In genomic region chr12:110993226-110993625, GRCm38 (mm10) we compare ENCODE assay signal across 24 mouse cellular contexts. TPM values are rescaled to one million over a fixed set of nuclear protein-coding genes. Genes with fewer than 3 reads are reported as not detected.
A peak's percentile ranks its signal among the peaks of the same experiment; 100 is the strongest.
DNase-seq lines count a peak whose midpoint lies in the region; ATAC-seq and TF ChIP-seq lines count a peak whose summit lies in the region.
"Had no signal": no experiment of that assay in that cellular context is flagged by ENCODE, and none has a peak within 500 bp of the region (broad histone marks: within the 10 kb centered on the region; RNA-seq: fewer than 3 reads in every experiment).

No protein-coding gene starts in this region.

- DNase-seq in heart, embryonic 10.5 days (ENCODE audit: low spot score): no peak
- no peak for DNase-seq in heart, adult 8-10 months (ENCODE audit: low spot score)
- DNase-seq in stomach, postnatal 0 days (ENCODE audit: low spot score): no peak
- no peak for DNase-seq in right cerebral cortex, adult 2 months (ENCODE audit: low spot score in 2 of 2)
- DNase-seq in retina, postnatal 1 day: no peak
- DNase-seq: adrenal gland, adult 2 months; adrenal gland, postnatal 36 days; heart, adult 2 months; heart, postnatal 14 days; right cerebral cortex, postnatal 25 days; spleen, adult 18-20 months; thymus, adult 18-20 months had no signal

- 0 out of 2 replicates have a peak overlapping the region, but pooled peaks have one; percentile 13 for H3K9ac ChIP-seq in intestine, embryonic 16.5 days (ENCODE audit: low read depth, low read length)
- H3K9ac ChIP-seq in stomach, postnatal 0 days (ENCODE audit: low read length): no peak overlapping the region
- H3K9ac ChIP-seq: neural tube, embryonic 12.5 days had no signal

- H3K27me3 ChIP-seq in heart, embryonic 10.5 days (ENCODE audit: insufficient read depth, poor library complexity, severe bottlenecking): no peaks in the 10 kb centered on the region
- no peaks in the 10 kb centered on the region; the same call in 1 of the 2 replicates for H3K27me3 ChIP-seq in E14TG2a.4 (ENCODE audit: insufficient read depth, low read length)
- H3K27me3 ChIP-seq in intestine, embryonic 16.5 days (replicated peaks; ENCODE audit: control insufficient read depth, insufficient read depth, low read length): no peaks in the 10 kb centered on the region
- H3K27me3 ChIP-seq in stomach, postnatal 0 days (ENCODE audit: control insufficient read depth, insufficient read depth, low read length): no peaks in the 10 kb centered on the region
- H3K27me3 ChIP-seq: lung, embryonic 15.5 days; neural tube, embryonic 12.5 days had no signal

- no peak overlapping the region for H3K4me2 ChIP-seq in intestine, embryonic 16.5 days (ENCODE audit: low read depth, low read length)
- H3K4me2 ChIP-seq in stomach, postnatal 0 days (replicated peaks; ENCODE audit: low read depth): no peak overlapping the region
- H3K4me2 ChIP-seq: midbrain, embryonic 11.5 days had no signal

- H3K36me3 ChIP-seq in heart, embryonic 10.5 days: no peaks in the 10 kb centered on the region
- H3K36me3 ChIP-seq in E14TG2a.4 (ENCODE audit: insufficient read depth, low read length): no peaks in the 10 kb centered on the region
- no peaks in the 10 kb centered on the region for H3K36me3 ChIP-seq in intestine, embryonic 16.5 days (ENCODE audit: control insufficient read depth, insufficient read depth, low read length)
- no peaks in the 10 kb centered on the region for H3K36me3 ChIP-seq in stomach, postnatal 0 days (ENCODE audit: control insufficient read depth, insufficient read depth, low read length)
- H3K36me3 ChIP-seq: hindbrain, embryonic 10.5 days; lung, embryonic 15.5 days; neural tube, embryonic 12.5 days had no signal

- no peak for ATAC-seq in intestine, embryonic 16.5 days
- ATAC-seq in stomach, postnatal 0 days (ENCODE audit: low FRiP score, low TSS enrichment): no peak
- ATAC-seq: activated CD4-positive, CD25-positive, alpha-beta regulatory T cell, adult 4 months; forebrain, embryonic 14.5 days; midbrain, embryonic 16.5 days had no signal

- WGBS in heart, embryonic 10.5 days: 81% methylated on average over 3 of the region's 3 CpGs
- WGBS in intestine, embryonic 16.5 days: 66% methylated on average over 3 of the region's 3 CpGs
- WGBS in stomach, postnatal 0 days: 58% methylated on average over 3 of the region's 3 CpGs

- H3K9me3 ChIP-seq in heart, embryonic 10.5 days: peaks cover 3% of the 10 kb centered on the region; the same call in 1 of the 2 replicates
- H3K9me3 ChIP-seq in E14TG2a.4 (ENCODE audit: low read length): peaks cover 6% of the 10 kb centered on the region; the same call in 1 of the 2 replicates
- no peaks in the 10 kb centered on the region for H3K9me3 ChIP-seq in intestine, embryonic 16.5 days (ENCODE audit: control insufficient read depth, low read length)
- no peaks in the 10 kb centered on the region for H3K9me3 ChIP-seq in stomach, postnatal 0 days (ENCODE audit: control insufficient read depth, low read length)
- H3K9me3 ChIP-seq: lung, embryonic 15.5 days; neural tube, embryonic 12.5 days had no signal

- no peak overlapping the region for H3K4me3 ChIP-seq in heart, embryonic 10.5 days
- peak overlapping the region; percentile 80 for H3K4me3 ChIP-seq in E14TG2a.4 (replicated peaks; ENCODE audit: low read length)
- no peak overlapping the region for H3K4me3 ChIP-seq in intestine, embryonic 16.5 days (ENCODE audit: low read length)
- H3K4me3 ChIP-seq in stomach, postnatal 0 days (ENCODE audit: low read depth, low read length): no peak overlapping the region
- H3K4me3 ChIP-seq: heart, adult 2 months; layer of hippocampus, adult 2 months; left cerebral cortex, adult 2 months had no signal

- peak overlapping the region; percentile 87; the same call in 1 of the 2 replicates for H3K27ac ChIP-seq in heart, embryonic 10.5 days
- H3K27ac ChIP-seq in intestine, embryonic 16.5 days (ENCODE audit: low read length): peak overlapping the region; percentile 71
- peak overlapping the region; percentile 90; the same call in 1 of the 2 replicates for H3K27ac ChIP-seq in stomach, postnatal 0 days (replicated peaks)
- H3K27ac ChIP-seq: heart, adult 2 months; hindbrain, postnatal 0 days; layer of hippocampus, adult 2 months; left cerebral cortex, adult 2 months; neural tube, embryonic 12.5 days had no signal

- TF ChIP-seq CTCF in E14TG2a.4 (conservative IDR thresholded peaks at IDR 0.05; ENCODE audit: low read length): no peak
- TF ChIP-seq CTCF in stomach, postnatal 0 days (IDR thresholded peaks at IDR 0.05; ENCODE audit: low read depth): no peak

- peaks cover 25% of the 10 kb centered on the region for H3K4me1 ChIP-seq in heart, embryonic 10.5 days
- peaks cover 42% of the 10 kb centered on the region for H3K4me1 ChIP-seq in E14TG2a.4 (replicated peaks; ENCODE audit: low read depth, low read length)
- H3K4me1 ChIP-seq in intestine, embryonic 16.5 days (ENCODE audit: control insufficient read depth, insufficient read depth, low read length): peaks cover 12% of the 10 kb centered on the region
- H3K4me1 ChIP-seq in stomach, postnatal 0 days (replicated peaks; ENCODE audit: control insufficient read depth, insufficient read depth): no peaks in the 10 kb centered on the region

- TF ChIP-seq EP300 in stomach, postnatal 0 days (optimal IDR thresholded peaks at IDR 0.05): no peak

RNA-seq across cellular contexts. Expression of gene Ankrd9, which starts 14.4 kb away (rescaled TPM):
- polyA plus RNA-seq in heart, embryonic 10.5 days (2016; fragmentation: Nextera tagmentation; extraction: Ambion mirVana): 14.8 and 19.1 TPM in 2 replicates
- 10 to 100 TPM; 61.3 to 73.8 (median 68.6) TPM for total RNA-seq in heart, adult 8-10 months (2022)
- polyA plus RNA-seq in intestine, embryonic 16.5 days (2015; fragmentation: Nextera tagmentation; extraction: Ambion mirVana): 32.2 and 33.6 TPM in 2 replicates
- 25.1 and 25.9 TPM in 2 replicates for polyA plus RNA-seq in stomach, postnatal 0 days (2015; fragmentation: Nextera tagmentation; extraction: Ambion mirVana)

RNA-seq across cellular contexts. Expression of gene Rcor1, which starts 45.9 kb away (rescaled TPM):
- 6.5 and 9.2 TPM in 2 replicates for polyA plus RNA-seq in heart, embryonic 10.5 days (2016; fragmentation: Nextera tagmentation; extraction: Ambion mirVana)
- total RNA-seq in heart, adult 8-10 months (2022): 10 to 100 TPM; 11.9 to 14.3 (median 13.4) TPM
- polyA plus RNA-seq in intestine, embryonic 16.5 days (2015; fragmentation: Nextera tagmentation; extraction: Ambion mirVana): 6.9 and 7.9 TPM in 2 replicates
- 7.9 and 10.5 TPM in 2 replicates for polyA plus RNA-seq in stomach, postnatal 0 days (2015; fragmentation: Nextera tagmentation; extraction: Ambion mirVana)
